Mouse (Mus musculus): ENCODE data around the gene Gltp. TPM values are rescaled to one million over a fixed set of nuclear protein-coding genes. Genes with fewer than 3 reads are reported as not detected.

The Gltp gene
- total RNA-seq, 2 experiments from 2014 or later, result 50.8 to 60.5 TPM

DNA sequence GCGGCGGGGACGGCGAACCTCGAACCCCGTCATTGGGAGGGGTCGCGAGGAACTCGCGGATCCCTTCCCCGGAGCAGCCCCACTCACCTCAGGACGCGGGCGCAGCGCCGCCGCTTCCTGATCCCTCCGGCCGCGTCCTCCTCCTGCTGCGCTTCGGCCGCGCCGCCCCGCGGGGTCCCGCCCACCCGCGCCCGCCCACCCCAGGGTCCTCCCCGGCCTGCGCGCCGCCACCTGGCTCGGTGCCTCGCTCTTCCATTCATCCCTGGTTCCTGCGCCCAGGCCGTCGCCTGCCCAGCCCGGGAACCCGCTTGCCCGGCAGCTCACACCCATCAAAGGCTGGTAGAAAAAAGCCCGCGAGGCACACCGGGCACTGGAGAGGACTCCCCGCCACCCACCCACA lies 32.5 kb downstream of the Gltp start, which contains the start of gene Trpv4:
TSS of gene Trpv4 (minus strand) at position 167 of the 400 bp plus-strand sequence.
- DNase-seq, result peak; percentile 39

GRCm38 (mm10) chr5:114657426-114657825 lies 33.4 kb downstream of the Gltp start:
- peak; percentile 40 to 53 for DNase-seq

DNA sequence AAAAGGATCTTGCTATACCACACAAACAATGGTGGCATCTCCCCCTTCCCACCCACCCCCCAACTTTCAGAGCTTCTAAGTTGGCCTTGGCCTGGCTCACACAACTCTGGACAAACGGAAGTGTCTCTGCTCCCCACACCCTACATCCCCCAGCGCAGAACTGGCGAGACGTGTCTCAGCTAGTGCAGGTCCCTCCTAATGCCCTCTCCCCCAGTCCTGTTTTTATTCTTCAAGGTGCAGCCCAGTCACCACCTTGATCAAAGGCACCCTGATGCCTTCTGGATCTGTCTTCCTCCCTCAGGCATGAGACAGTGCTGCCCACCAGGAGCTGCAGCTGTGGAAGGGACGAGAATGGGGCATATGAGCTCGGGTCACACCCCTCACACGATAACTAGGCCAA lies 34.5 kb downstream of the Gltp start:
- no peak for DNase-seq

DNA sequence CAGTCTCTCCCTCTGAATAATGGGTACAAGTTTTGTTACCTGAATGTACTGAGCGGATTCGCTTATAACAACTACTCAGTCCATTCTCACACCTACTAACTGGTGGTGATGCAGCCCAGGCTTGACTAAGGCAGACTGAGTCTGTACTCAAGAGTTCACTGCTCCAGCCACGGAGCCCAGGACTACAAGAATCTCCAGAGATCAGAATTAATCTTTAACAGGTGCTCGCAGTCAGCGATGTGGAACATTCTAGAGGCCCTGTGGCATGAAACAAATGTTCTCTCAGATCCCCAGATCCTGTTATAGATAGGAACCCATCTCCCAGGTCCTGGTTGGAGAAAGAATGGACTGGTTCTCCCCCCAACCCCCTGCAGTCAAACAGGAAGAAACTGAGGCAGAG lies 35.1 kb downstream of the Gltp start:
- no peak for DNase-seq

DNA sequence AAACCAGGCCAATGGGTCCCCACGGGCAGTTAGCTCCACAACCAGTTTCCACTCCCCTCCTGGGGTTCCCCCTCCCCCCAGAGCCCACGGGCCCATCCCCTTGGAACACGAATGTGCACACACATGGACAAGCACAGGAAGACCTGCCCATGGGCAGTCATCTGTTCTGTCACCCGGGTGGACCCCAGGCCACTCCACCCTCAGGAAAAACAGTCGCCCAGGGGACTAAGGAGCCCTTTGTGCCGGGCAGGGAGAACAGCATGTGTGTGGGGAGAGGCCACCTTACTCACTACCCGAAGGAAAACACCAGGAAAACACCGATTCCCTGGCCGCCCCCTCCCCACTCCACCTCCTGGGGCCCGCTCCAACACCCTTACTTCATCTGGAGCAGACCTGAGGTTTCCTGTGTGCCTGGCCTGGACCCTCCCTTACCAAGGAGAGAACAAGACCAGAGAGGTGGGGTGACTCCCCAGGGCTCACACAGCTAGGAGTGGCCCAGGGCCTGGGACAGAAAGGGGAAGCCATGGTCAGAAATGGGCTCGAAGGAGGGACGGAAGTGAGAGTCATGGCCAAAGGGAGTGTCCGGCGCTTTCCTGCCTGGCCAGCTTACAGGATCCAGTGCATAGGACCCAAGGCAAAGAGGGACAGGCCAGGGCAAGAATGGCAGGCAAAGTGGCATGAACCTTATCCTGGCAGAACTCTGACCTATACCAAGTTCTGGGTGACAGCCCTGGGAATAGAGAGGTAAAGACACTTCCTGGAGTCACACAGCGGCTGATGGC lies 36.9 kb downstream of the Gltp start:
- DNase-seq, result peak in 1 of 2 experiments; percentile 20

DNA sequence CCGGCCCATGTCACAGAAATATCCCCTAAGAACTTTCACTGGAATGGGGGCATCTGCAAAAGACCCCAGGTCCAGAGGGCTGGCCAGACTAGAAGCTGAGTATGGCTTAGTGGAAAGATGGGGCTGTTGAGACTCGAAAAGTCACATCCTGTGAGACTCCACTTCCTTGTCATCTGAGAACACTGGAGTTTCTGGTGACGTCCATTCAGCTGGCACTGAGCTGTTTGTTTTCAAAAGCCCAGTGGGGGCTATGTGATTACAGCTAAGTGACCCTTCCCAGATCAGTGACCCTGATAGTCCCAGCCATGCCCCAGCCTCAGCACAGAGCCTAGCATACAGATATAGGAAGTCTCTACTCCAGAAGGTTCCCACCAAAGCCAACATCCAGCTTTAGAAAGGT lies 39.3 kb downstream of the Gltp start:
- no peak for DNase-seq

- DNase-seq, result no peak
Measured at GRCm38 (mm10) chr5:114651002-114651401, 39.8 kb downstream of the Gltp start.

GRCm38 (mm10) chr5:114648728-114649311 lies 42.0 kb downstream of the Gltp start:
- DNase-seq, result no peak

GRCm38 (mm10) chr5:114647211-114647974 lies 43.4 kb downstream of the Gltp start:
- peak; percentile 38 to 56 for DNase-seq

DNA sequence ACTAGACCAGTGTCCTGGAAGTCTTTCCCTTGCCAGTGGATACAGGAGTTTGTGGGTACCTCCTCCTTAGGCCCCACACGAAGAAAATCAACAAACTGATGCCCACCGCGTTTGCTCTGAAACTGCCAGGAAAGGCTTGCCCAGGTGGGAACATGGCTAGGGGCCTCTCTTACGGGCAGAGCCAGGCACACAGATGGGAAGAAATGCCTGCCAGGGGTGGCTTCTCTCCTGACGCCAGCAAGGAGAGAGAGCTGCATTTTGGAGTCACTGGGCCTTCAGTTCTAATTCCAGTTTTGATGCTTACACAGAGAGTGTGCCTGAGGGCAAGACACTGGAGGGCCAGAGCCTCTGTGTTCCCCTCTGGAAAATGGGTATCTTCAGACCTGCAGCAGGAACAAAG lies 44.9 kb downstream of the Gltp start:
- DNase-seq, result no peak

- DNase-seq, result no peak
Measured at GRCm38 (mm10) chr5:114644918-114645317, 45.9 kb downstream of the Gltp start.

DNA sequence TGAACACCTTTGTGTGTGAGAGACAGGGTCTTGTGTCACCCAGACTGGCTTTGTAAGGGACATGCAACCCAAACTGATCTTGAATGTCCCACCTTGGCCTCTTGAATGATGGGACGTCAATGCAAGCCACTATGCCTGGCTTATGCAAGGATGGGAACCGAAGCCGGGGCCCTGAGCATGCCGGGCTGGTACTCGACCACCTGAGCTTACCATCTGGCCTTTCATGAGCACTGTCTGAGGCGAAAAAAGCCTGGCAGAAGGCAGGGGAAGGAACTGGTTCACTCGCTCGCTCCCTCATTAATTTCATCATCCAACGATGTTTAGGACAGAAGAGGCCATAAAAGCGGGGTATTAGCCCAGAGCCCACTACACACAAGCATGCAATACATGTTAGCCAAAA lies 50.0 kb downstream of the Gltp start:
- DNase-seq, result no peak

DNA sequence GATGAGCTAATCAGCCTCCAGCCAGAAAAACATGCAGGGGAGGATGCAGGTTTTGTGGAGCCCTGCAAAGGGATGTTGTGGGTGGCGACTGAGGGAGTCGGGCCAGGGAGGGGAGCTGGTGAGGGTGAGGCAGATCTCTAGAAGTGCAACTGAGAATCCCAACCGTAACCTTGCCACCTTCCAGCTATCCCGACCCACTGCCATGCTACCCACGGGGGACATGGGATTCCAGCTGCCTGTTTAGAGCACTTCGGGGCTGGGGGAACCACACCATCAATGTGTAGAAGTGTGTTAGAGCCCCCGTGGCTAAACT lies 51.2 kb downstream of the Gltp start:
- no peak for DNase-seq

- peak; percentile 91 to 92 for DNase-seq
Measured at GRCm38 (mm10) chr5:114638769-114639644, 51.8 kb downstream of the Gltp start.

GRCm38 (mm10) chr5:114636091-114636490 lies 54.7 kb downstream of the Gltp start:
- DNase-seq, result no peak

- peak in 1 of 2 experiments; percentile 47 for DNase-seq
Measured at GRCm38 (mm10) chr5:114631336-114631735, 59.4 kb downstream of the Gltp start.

GRCm38 (mm10) chr5:114625590-114625989 lies 65.2 kb downstream of the Gltp start:
- DNase-seq, result peak; percentile 67 to 68

GRCm38 (mm10) chr5:114620305-114620704 lies 70.5 kb downstream of the Gltp start:
- no peak for DNase-seq

All from adrenal gland, postnatal 36 days (tissue).